Mouse (Mus musculus): Measurements from ENCODE around the gene Slc11a2.
"Not testable (repeated sequence)": the region's sequence is repeated elsewhere in the genome, so short reads cannot be mapped to it uniquely, and the experiment has no call there.

Slc11a2 gene

GRCm38 (mm10) chr15:100352711-100353250 is 72.1 kb downstream of the Slc11a2 start, which contains the start of the genes Methig1 and Mettl7a2:
Gene Methig1, plus strand, starts transcription at chr15:100353149.
Gene Mettl7a2, plus strand, starts transcription at chr15:100353200.
- no peak for DNase-seq (ENCODE audit: low spot score in 2 of 2)

DNA sequence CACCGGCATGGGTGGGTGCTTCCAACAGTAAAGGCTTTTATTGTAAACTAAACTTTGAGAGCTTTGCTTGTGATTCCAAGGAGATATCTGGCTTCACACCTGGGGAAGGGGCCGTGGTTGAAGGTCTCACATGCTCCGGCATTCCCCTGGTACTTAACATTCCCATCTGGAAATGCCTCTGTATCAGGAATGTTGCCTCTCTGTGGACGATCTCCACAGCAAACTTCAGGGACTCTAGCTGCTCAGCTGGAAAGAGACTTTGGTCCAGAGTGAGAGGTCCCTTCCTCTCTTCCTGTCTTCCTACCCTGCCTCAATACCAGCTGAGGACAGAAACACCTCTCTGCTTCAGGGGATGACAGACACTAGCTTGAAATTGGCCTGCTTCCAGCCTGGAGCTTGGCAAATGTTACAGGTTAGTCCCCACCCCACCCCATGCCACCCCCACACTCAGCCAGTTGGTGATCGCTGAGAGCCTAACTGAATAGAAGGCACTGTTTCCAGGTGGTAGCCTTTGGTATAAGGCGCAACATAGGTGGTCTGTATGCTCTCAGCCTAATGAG is 73.3 kb downstream of the Slc11a2 start:
- no peak for DNase-seq (ENCODE audit: low spot score in 2 of 2)

DNA sequence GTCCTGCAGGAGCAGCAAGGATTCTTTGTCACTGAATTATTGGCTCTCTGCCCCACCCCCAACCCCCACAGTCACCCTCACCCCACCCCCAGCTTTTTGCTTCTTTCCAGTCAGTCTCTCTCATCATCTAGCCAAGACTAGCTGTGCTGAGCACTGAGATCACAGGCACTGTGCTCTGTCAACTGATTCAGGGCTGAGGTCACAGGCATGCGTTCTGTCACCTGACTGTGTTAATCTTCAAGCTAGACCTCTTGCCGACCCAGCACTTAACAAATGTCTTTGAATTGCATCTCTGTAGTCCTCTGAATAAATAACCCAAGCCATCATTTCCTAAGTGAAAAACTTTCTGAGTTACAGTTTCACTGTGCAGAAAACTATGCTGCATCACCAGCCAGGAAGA is 75.4 kb downstream of the Slc11a2 start:
- DNase-seq (ENCODE audit: low spot score in 2 of 2), result no peak

DNA sequence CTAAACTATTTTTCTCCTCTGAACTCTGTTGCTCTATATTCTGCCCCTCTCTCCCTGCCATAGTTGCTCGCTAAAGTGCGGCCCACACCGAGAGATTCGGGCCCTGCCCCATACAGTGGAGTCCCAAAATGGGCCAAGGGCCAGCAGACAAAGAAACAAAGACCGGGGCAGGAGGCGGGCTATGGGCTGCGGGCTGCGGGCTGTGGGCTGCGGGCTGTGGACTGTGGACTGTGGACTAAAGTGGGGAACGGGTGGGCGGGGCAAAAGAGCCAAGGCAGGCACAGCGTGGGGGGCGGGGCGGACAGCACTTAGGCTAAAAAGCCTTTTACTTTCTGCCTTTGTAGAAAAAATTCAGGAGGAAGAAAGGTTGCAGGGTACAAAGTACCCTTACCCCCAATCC is 78.1 kb downstream of the Slc11a2 start:
- DNase-seq (ENCODE audit: low spot score in 2 of 2), result no peak

- DNase-seq (ENCODE audit: low spot score in 2 of 2), result no peak
Observed at GRCm38 (mm10) chr15:100345484-100345883, 79.4 kb downstream of the Slc11a2 start.

- DNase-seq (ENCODE audit: low spot score in 2 of 2), result not testable (repeated sequence)
Observed at GRCm38 (mm10) chr15:100341314-100341980, 83.4 kb downstream of the Slc11a2 start.

Data from frontal cortex, postnatal 25 days (tissue).